Mouse (Mus musculus): ENCODE results near the gene Itgb3. TPM values are rescaled to one million over a fixed set of nuclear protein-coding genes. Genes with fewer than 3 reads are reported as not detected.

The Itgb3 gene
- polyA plus RNA-seq, 1 experiment from 2014 or later, result 4.4 TPM

GRCm38 (mm10) chr11:104645402-104645801 lies 37.6 kb downstream of the Itgb3 start:
- Histone ChIP-seq H3K4me3 (no peak overlapping the region), H3K27ac (no peak overlapping the region), H3K4me2 (no peak overlapping the region), H3K27me3 (no peaks in the 10 kb centered on the region), H3K4me1 (0 out of 2 replicates have a peak, but pooled peaks cover 2% of the 10 kb centered on the region), H3K9ac (no peak overlapping the region), H3K36me3 (no peaks in the 10 kb centered on the region), H3K9me3 (no peaks in the 10 kb centered on the region)
- ATAC-seq (ENCODE audit: borderline replicate concordance, extremely low read depth, low FRiP score, low TSS enrichment), result no peak
- 88% methylated on average over 6 of the region's 6 CpGs for WGBS

GRCm38 (mm10) chr11:104646173-104646572 lies 38.4 kb downstream of the Itgb3 start:
- H3K27ac ChIP-seq, result no peak overlapping the region

GRCm38 (mm10) chr11:104646611-104647010 lies 38.8 kb downstream of the Itgb3 start:
- WGBS, result 72% methylated on average over 5 of the region's 5 CpGs
- no peaks in the 10 kb centered on the region for H3K9me3 ChIP-seq
- H3K27me3 ChIP-seq, result no peaks in the 10 kb centered on the region
- H3K4me3 ChIP-seq, result no peak overlapping the region
- H3K27ac ChIP-seq, result no peak overlapping the region
- ATAC-seq (ENCODE audit: borderline replicate concordance, extremely low read depth, low FRiP score, low TSS enrichment), result no peak
- H3K36me3 ChIP-seq, result no peaks in the 10 kb centered on the region
- 0 out of 2 replicates have a peak, but pooled peaks cover 2% of the 10 kb centered on the region for H3K4me1 ChIP-seq
- no peak overlapping the region for H3K4me2 ChIP-seq
- no peak overlapping the region for H3K9ac ChIP-seq

More at GRCm38 (mm10) chr11:104646173-104646572, 38.4 kb downstream of the Itgb3 start:
- Histone ChIP-seq H3K27me3 (no peaks in the 10 kb centered on the region), H3K9ac (no peak overlapping the region), H3K9me3 (no peaks in the 10 kb centered on the region), H3K4me3 (no peak overlapping the region), H3K36me3 (no peaks in the 10 kb centered on the region), H3K4me2 (no peak overlapping the region), H3K4me1 (0 out of 2 replicates have a peak, but pooled peaks cover 2% of the 10 kb centered on the region)
- WGBS, result 69% methylated on average over 4 of the region's 4 CpGs
- no peak for ATAC-seq (ENCODE audit: borderline replicate concordance, extremely low read depth, low FRiP score, low TSS enrichment)

GRCm38 (mm10) chr11:104647188-104647867 lies 39.5 kb downstream of the Itgb3 start:
- no peak for ATAC-seq (ENCODE audit: borderline replicate concordance, extremely low read depth, low FRiP score, low TSS enrichment)
- Histone ChIP-seq H3K9me3 (no peaks in the 10 kb centered on the region), H3K36me3 (no peaks in the 10 kb centered on the region), H3K9ac (no peak overlapping the region), H3K4me3 (no peak overlapping the region), H3K4me1 (0 out of 2 replicates have a peak, but pooled peaks cover 2% of the 10 kb centered on the region), H3K27ac (no peak overlapping the region), H3K27me3 (no peaks in the 10 kb centered on the region), H3K4me2 (no peak overlapping the region)
- WGBS, result 54% methylated on average over 8 of the region's 8 CpGs

GRCm38 (mm10) chr11:104648571-104648970 lies 40.8 kb downstream of the Itgb3 start:
- Histone ChIP-seq H3K9me3 (no peaks in the 10 kb centered on the region), H3K27ac (no peak overlapping the region), H3K4me2 (no peak overlapping the region), H3K9ac (no peak overlapping the region), H3K36me3 (no peaks in the 10 kb centered on the region), H3K4me1 (0 out of 2 replicates have a peak, but pooled peaks cover 2% of the 10 kb centered on the region), H3K27me3 (no peaks in the 10 kb centered on the region), H3K4me3 (no peak overlapping the region)
- ATAC-seq (ENCODE audit: borderline replicate concordance, extremely low read depth, low FRiP score, low TSS enrichment), result no peak
- WGBS, result 59% methylated on average over 3 of the region's 3 CpGs

GRCm38 (mm10) chr11:104660599-104660998 lies 52.8 kb downstream of the Itgb3 start:
- no peak for ATAC-seq (ENCODE audit: borderline replicate concordance, extremely low read depth, low FRiP score, low TSS enrichment)
- no peak overlapping the region for H3K9ac ChIP-seq
- no peaks in the 10 kb centered on the region for H3K36me3 ChIP-seq
- no peak overlapping the region for H3K27ac ChIP-seq
- peaks cover 7% of the 10 kb centered on the region for H3K4me1 ChIP-seq
- H3K4me3 ChIP-seq, result no peak overlapping the region
- WGBS, result 92% methylated on average over 4 of the region's 4 CpGs
- H3K4me2 ChIP-seq, result no peak overlapping the region
- no peaks in the 10 kb centered on the region for H3K9me3 ChIP-seq
- H3K27me3 ChIP-seq, result no peaks in the 10 kb centered on the region

GRCm38 (mm10) chr11:104661106-104661505 lies 53.3 kb downstream of the Itgb3 start:
- Histone ChIP-seq H3K27me3 (no peaks in the 10 kb centered on the region), H3K27ac (no peak overlapping the region), H3K9ac (no peak overlapping the region), H3K4me3 (no peak overlapping the region), H3K4me1 (peaks cover 7% of the 10 kb centered on the region), H3K36me3 (no peaks in the 10 kb centered on the region), H3K4me2 (no peak overlapping the region), H3K9me3 (no peaks in the 10 kb centered on the region)
- WGBS, result 76% methylated on average over 5 of the region's 5 CpGs
- no peak for ATAC-seq (ENCODE audit: borderline replicate concordance, extremely low read depth, low FRiP score, low TSS enrichment)

GRCm38 (mm10) chr11:104661531-104662205 lies 53.9 kb downstream of the Itgb3 start:
- Histone ChIP-seq H3K27me3 (no peaks in the 10 kb centered on the region), H3K36me3 (no peaks in the 10 kb centered on the region), H3K9ac (no peak overlapping the region), H3K4me3 (no peak overlapping the region), H3K9me3 (no peaks in the 10 kb centered on the region), H3K27ac (no peak overlapping the region), H3K4me1 (peaks cover 7% of the 10 kb centered on the region), H3K4me2 (no peak overlapping the region)
- ATAC-seq (ENCODE audit: borderline replicate concordance, extremely low read depth, low FRiP score, low TSS enrichment), result no peak
- 69% methylated on average over 20 of the region's 20 CpGs for WGBS

GRCm38 (mm10) chr11:104662573-104662972 lies 54.8 kb downstream of the Itgb3 start:
- Histone ChIP-seq H3K4me3 (no peak overlapping the region), H3K27ac (no peak overlapping the region), H3K27me3 (no peaks in the 10 kb centered on the region), H3K4me2 (no peak overlapping the region), H3K9ac (no peak overlapping the region), H3K9me3 (no peaks in the 10 kb centered on the region), H3K4me1 (peaks cover 12% of the 10 kb centered on the region), H3K36me3 (no peaks in the 10 kb centered on the region)
- WGBS, result 74% methylated on average over 11 of the region's 11 CpGs
- no peak for ATAC-seq (ENCODE audit: borderline replicate concordance, extremely low read depth, low FRiP score, low TSS enrichment)

GRCm38 (mm10) chr11:104663241-104663877 lies 55.6 kb downstream of the Itgb3 start:
- Histone ChIP-seq H3K27ac (no peak overlapping the region), H3K27me3 (no peaks in the 10 kb centered on the region), H3K9ac (no peak overlapping the region), H3K4me2 (no peak overlapping the region), H3K4me1 (peaks cover 14% of the 10 kb centered on the region), H3K4me3 (no peak overlapping the region), H3K36me3 (no peaks in the 10 kb centered on the region), H3K9me3 (no peaks in the 10 kb centered on the region)
- no peak for ATAC-seq (ENCODE audit: borderline replicate concordance, extremely low read depth, low FRiP score, low TSS enrichment)
- 54% methylated on average over 6 of the region's 6 CpGs for WGBS

- 54% methylated on average over 3 of the region's 3 CpGs for WGBS
- Histone ChIP-seq H3K4me3 (no peak overlapping the region), H3K9ac (no peak overlapping the region), H3K4me2 (no peak overlapping the region), H3K27me3 (no peaks in the 10 kb centered on the region), H3K36me3 (no peaks in the 10 kb centered on the region), H3K9me3 (no peaks in the 10 kb centered on the region), H3K4me1 (peaks cover 14% of the 10 kb centered on the region), H3K27ac (no peak overlapping the region)
- ATAC-seq (ENCODE audit: borderline replicate concordance, extremely low read depth, low FRiP score, low TSS enrichment), result no peak
Measured at GRCm38 (mm10) chr11:104663878-104664261, 56.1 kb downstream of the Itgb3 start.

GRCm38 (mm10) chr11:104664441-104664840 lies 56.6 kb downstream of the Itgb3 start:
- Histone ChIP-seq H3K4me2 (no peak overlapping the region), H3K4me3 (no peak overlapping the region), H3K27ac (no peak overlapping the region), H3K36me3 (no peaks in the 10 kb centered on the region), H3K27me3 (no peaks in the 10 kb centered on the region), H3K9me3 (no peaks in the 10 kb centered on the region), H3K4me1 (peaks cover 14% of the 10 kb centered on the region), H3K9ac (no peak overlapping the region)
- no peak for ATAC-seq (ENCODE audit: borderline replicate concordance, extremely low read depth, low FRiP score, low TSS enrichment)

Measured in lung, embryonic 15.5 days (tissue).